Mouse (Mus musculus) layer of hippocampus, adult 9-11 months (tissue): Measurements from ENCODE around the gene Hacd3.

Experiments used
- DNase-seq: peaks from one replicate; pipeline ENCODE4 v3.0.0; 2022

Gene Hacd3

GRCm38 (mm10) chr9:64947483-64948095 lies 73.9 kb downstream of the Hacd3 start:
- no peak for DNase-seq

- DNase-seq: no peak
Measured at GRCm38 (mm10) chr9:64943997-64944396, 77.5 kb downstream of the Hacd3 start.

- no peak for DNase-seq
Measured at GRCm38 (mm10) chr9:64941650-64942049, 79.8 kb downstream of the Hacd3 start.

GRCm38 (mm10) chr9:64940731-64941346 lies 80.7 kb downstream of the Hacd3 start:
- DNase-seq: no peak

- DNase-seq: no peak
Measured at GRCm38 (mm10) chr9:64939790-64940189, 81.7 kb downstream of the Hacd3 start.

GRCm38 (mm10) chr9:64939281-64939680 lies 82.2 kb downstream of the Hacd3 start:
- no peak for DNase-seq

GRCm38 (mm10) chr9:64938535-64938934 lies 83.0 kb downstream of the Hacd3 start:
- no peak for DNase-seq

- DNase-seq: no peak
Measured at GRCm38 (mm10) chr9:64937491-64937890, 84.0 kb downstream of the Hacd3 start.
